Mouse (Mus musculus) hindbrain, embryonic 13.5 days (tissue): ENCODE results near the gene Gm2174. TPM values are rescaled to one million over a fixed set of nuclear protein-coding genes. Genes with fewer than 3 reads are reported as not detected.
A peak's percentile ranks its signal among the peaks of the same experiment; 100 is the strongest.

Experiments
- ATAC-seq: fragments of 200-750 bp; cut with Nextera tagmentation; 2 replicates; pipeline ENCODE4 v1.8.0; 2017; ENCODE audit warnings: moderate TSS enrichment; ENCODE audit not compliant: low FRiP score
- H3K27ac ChIP-seq: fragments of 300-500 bp; sonication (generic); 2 replicates; pipeline ENCODE4 v1.5.1; 2015; ENCODE audit warnings: inconsistent platforms, mild to moderate bottlenecking, moderate library complexity
- H3K27me3 ChIP-seq: fragments of 300-500 bp; sonication (generic); 2 replicates; pipeline ENCODE4 v1.6.1; 2015; ENCODE audit warnings: mild to moderate bottlenecking, inconsistent platforms
- H3K36me3 ChIP-seq: fragments of 300-500 bp; sonication (generic); 2 replicates; pipeline ENCODE4 v1.6.1; 2015; ENCODE audit warnings: mild to moderate bottlenecking, inconsistent platforms
- H3K4me1 ChIP-seq: fragments of 300-500 bp; sonication (generic); replicated peaks from 2 replicates; pipeline ENCODE4 v1.6.1; 2015; ENCODE audit warnings: inconsistent platforms
- H3K4me2 ChIP-seq: fragments of 300-500 bp; sonication (generic); 2 replicates; pipeline ENCODE4 v1.6.1; 2015; ENCODE audit warnings: inconsistent platforms, mild to moderate bottlenecking, moderate library complexity
- H3K4me3 ChIP-seq: fragments of 300-500 bp; sonication (generic); 2 replicates; pipeline ENCODE4 v1.5.1; 2015; ENCODE audit warnings: mild to moderate bottlenecking, inconsistent platforms
- H3K9ac ChIP-seq: fragments of 300-500 bp; sonication (generic); 2 replicates; pipeline ENCODE4 v1.6.1; 2015; ENCODE audit warnings: mild to moderate bottlenecking, inconsistent platforms
- H3K9me3 ChIP-seq: fragments of 300-500 bp; sonication (generic); 2 replicates; pipeline ENCODE4 v1.6.1; 2016; ENCODE audit warnings: inconsistent platforms
- WGBS: fragments of 180-500 bp; shearing (Covaris S2); methylation state at CpG from one replicate; pipeline ENCODE4 v1.1.7; 2015; 5-methylcytosine and 5-hydroxymethylcytosine counted together
- polyA plus RNA-seq: library from polyadenylated mRNA; unstranded; fragments of >200 nt; fragmentation: Nextera tagmentation; extraction: Ambion mirVana; gene quantifications from 2 replicates; pipeline ENCODE4 v1.2.1, GENCODE M21; 2015

Gene Gm2174
- polyA plus RNA-seq, 1 experiment from 2014 or later = 1.4 TPM

GRCm38 (mm10) chrX:56456379-56456778, 8.6 kb downstream of the Gm2174 start:
- no peaks in the 10 kb centered on the region for H3K4me1 ChIP-seq
- no peaks in the 10 kb centered on the region for H3K36me3 ChIP-seq
- peak overlapping the region; percentile 57 for H3K4me2 ChIP-seq
- H3K27me3 ChIP-seq = no peaks in the 10 kb centered on the region
- no peaks in the 10 kb centered on the region for H3K9me3 ChIP-seq
- ATAC-seq = peak; percentile 37
- 16% methylated on average over 8 of the region's 8 CpGs for WGBS
- H3K27ac ChIP-seq = peak overlapping the region; percentile 97
- H3K9ac ChIP-seq = peak overlapping the region; percentile 78
- peak overlapping the region; percentile 55 for H3K4me3 ChIP-seq

GRCm38 (mm10) chrX:56462020-56462933, 14.5 kb downstream of the Gm2174 start:
- Histone ChIP-seq H3K36me3 (no peaks in the 10 kb centered on the region), H3K27ac (no peak overlapping the region), H3K9me3 (no peaks in the 10 kb centered on the region), H3K9ac (no peak overlapping the region), H3K27me3 (no peaks in the 10 kb centered on the region), H3K4me1 (no peaks in the 10 kb centered on the region), H3K4me2 (no peak overlapping the region), H3K4me3 (no peak overlapping the region)
- WGBS = 78% methylated on average over 14 of the region's 14 CpGs
- no peak for ATAC-seq

- Histone ChIP-seq H3K27me3 (no peaks in the 10 kb centered on the region), H3K4me1 (no peaks in the 10 kb centered on the region), H3K36me3 (no peaks in the 10 kb centered on the region), H3K9ac (no peak overlapping the region), H3K27ac (no peak overlapping the region), H3K4me3 (no peak overlapping the region), H3K4me2 (no peak overlapping the region), H3K9me3 (no peaks in the 10 kb centered on the region)
- ATAC-seq = no peak
- WGBS = 79% methylated on average over 1 of the region's 1 CpGs
These were observed 17.1 kb downstream of the Gm2174 start for GRCm38 (mm10) chrX:56464906-56465305.

- Histone ChIP-seq H3K9ac (no peak overlapping the region), H3K4me3 (no peak overlapping the region), H3K36me3 (no peaks in the 10 kb centered on the region), H3K4me2 (no peak overlapping the region), H3K9me3 (no peaks in the 10 kb centered on the region), H3K27ac (no peak overlapping the region), H3K27me3 (no peaks in the 10 kb centered on the region), H3K4me1 (no peaks in the 10 kb centered on the region)
- ATAC-seq = no peak
- WGBS = 72% methylated on average over 4 of the region's 4 CpGs
These were observed 19.9 kb downstream of the Gm2174 start for GRCm38 (mm10) chrX:56467688-56468087.

- Histone ChIP-seq H3K9ac (no peak overlapping the region), H3K27ac (no peak overlapping the region), H3K4me2 (no peak overlapping the region), H3K36me3 (no peaks in the 10 kb centered on the region), H3K27me3 (no peaks in the 10 kb centered on the region), H3K4me3 (no peak overlapping the region), H3K4me1 (no peaks in the 10 kb centered on the region), H3K9me3 (no peaks in the 10 kb centered on the region)
- ATAC-seq = no peak
- WGBS = 73% methylated on average over 6 of the region's 6 CpGs
These were observed 20.7 kb downstream of the Gm2174 start for GRCm38 (mm10) chrX:56468422-56468821.

- Histone ChIP-seq H3K9me3 (no peaks in the 10 kb centered on the region), H3K36me3 (no peaks in the 10 kb centered on the region), H3K9ac (no peak overlapping the region), H3K4me3 (no peak overlapping the region), H3K27ac (no peak overlapping the region), H3K4me2 (no peak overlapping the region), H3K27me3 (no peaks in the 10 kb centered on the region), H3K4me1 (no peaks in the 10 kb centered on the region)
- WGBS = 61% methylated on average over 8 of the region's 8 CpGs
- ATAC-seq = no peak
These were observed 26.3 kb downstream of the Gm2174 start for GRCm38 (mm10) chrX:56474035-56474434.

GRCm38 (mm10) chrX:56477553-56477952, 29.8 kb downstream of the Gm2174 start:
- 93% methylated on average over 3 of the region's 3 CpGs for WGBS
- H3K36me3 ChIP-seq = peaks cover 6% of the 10 kb centered on the region
- H3K4me2 ChIP-seq = no peak overlapping the region

GRCm38 (mm10) chrX:56481906-56482305, 34.1 kb downstream of the Gm2174 start:
- H3K4me3 ChIP-seq = no peak overlapping the region
- no peak overlapping the region for H3K27ac ChIP-seq
- 60% methylated on average over 3 of the region's 3 CpGs for WGBS
- no peak overlapping the region for H3K9ac ChIP-seq
- no peaks in the 10 kb centered on the region for H3K4me1 ChIP-seq
- no peak for ATAC-seq
- H3K9me3 ChIP-seq = no peaks in the 10 kb centered on the region
- H3K27me3 ChIP-seq = no peaks in the 10 kb centered on the region
- peaks cover 13% of the 10 kb centered on the region for H3K36me3 ChIP-seq
- no peak overlapping the region for H3K4me2 ChIP-seq

More at GRCm38 (mm10) chrX:56477553-56477952, 29.8 kb downstream of the Gm2174 start:
- no peak for ATAC-seq
- Histone ChIP-seq H3K9me3 (no peaks in the 10 kb centered on the region), H3K27ac (no peak overlapping the region), H3K4me1 (no peaks in the 10 kb centered on the region), H3K27me3 (no peaks in the 10 kb centered on the region), H3K9ac (no peak overlapping the region), H3K4me3 (no peak overlapping the region)

GRCm38 (mm10) chrX:56489758-56490157, 42.0 kb downstream of the Gm2174 start:
- Histone ChIP-seq H3K27ac (no peak overlapping the region), H3K9me3 (no peaks in the 10 kb centered on the region), H3K9ac (no peak overlapping the region), H3K4me3 (no peak overlapping the region), H3K4me1 (no peaks in the 10 kb centered on the region), H3K27me3 (no peaks in the 10 kb centered on the region), H3K36me3 (no peaks in the 10 kb centered on the region), H3K4me2 (no peak overlapping the region)
- ATAC-seq = no peak
- whole genome bisulfite sequencing = 10% methylated on average over 1 of the region's 1 CpGs

- WGBS = 86% methylated on average over 7 of the region's 7 CpGs
- no peak for ATAC-seq
These were observed 49.5 kb downstream of the Gm2174 start for GRCm38 (mm10) chrX:56497241-56497640.

More at GRCm38 (mm10) chrX:56497241-56497640, 49.5 kb downstream of the Gm2174 start:
- Histone ChIP-seq H3K9ac (no peak overlapping the region), H3K4me3 (no peak overlapping the region), H3K36me3 (peaks cover 9% of the 10 kb centered on the region), H3K27ac (no peak overlapping the region), H3K9me3 (no peaks in the 10 kb centered on the region), H3K27me3 (no peaks in the 10 kb centered on the region), H3K4me1 (no peaks in the 10 kb centered on the region), H3K4me2 (no peak overlapping the region)

Other genes starting within 250 kb of the Gm2174 start
- gene Gm773, start 235.1 kb upstream of the Gm2174 start, polyA plus RNA-seq = not detected in 2 replicates
- gene Zfp449, start 101.6 kb upstream of the Gm2174 start, polyA plus RNA-seq = 5.4 and 5.5 TPM in 2 replicates
- 20.4 and 20.7 TPM in 2 replicates for gene Smim10l2a, start 73.4 kb upstream of the Gm2174 start, polyA plus RNA-seq
- 18.8 and 20.3 TPM in 2 replicates for gene Ints6l, start 6.9 kb downstream of the Gm2174 start, polyA plus RNA-seq
- gene Gm10477, start 76.8 kb downstream of the Gm2174 start, polyA plus RNA-seq = not detected in 2 replicates
- gene Gm648, start 101.6 kb downstream of the Gm2174 start, polyA plus RNA-seq = 0.19 and 0.27 TPM in 2 replicates
- gene Mmgt1, start 150.1 kb downstream of the Gm2174 start, polyA plus RNA-seq = 54.1 and 54.9 TPM in 2 replicates
- 52.5 and 54.8 TPM in 2 replicates for gene Slc9a6, start 161.8 kb downstream of the Gm2174 start, polyA plus RNA-seq